Mouse (Mus musculus) spleen, postnatal 4 days (tissue): ENCODE data around the gene Il1b.
A peak's percentile ranks its signal among the peaks of the same experiment; 100 is the strongest.

Experiments used
- DNase-seq, 2 experiments: peaks; one replicate each; pipeline ENCODE4 v3.0.0; 2022; ENCODE audit warnings: low spot score in 2 of 2

The Il1b gene

DNA sequence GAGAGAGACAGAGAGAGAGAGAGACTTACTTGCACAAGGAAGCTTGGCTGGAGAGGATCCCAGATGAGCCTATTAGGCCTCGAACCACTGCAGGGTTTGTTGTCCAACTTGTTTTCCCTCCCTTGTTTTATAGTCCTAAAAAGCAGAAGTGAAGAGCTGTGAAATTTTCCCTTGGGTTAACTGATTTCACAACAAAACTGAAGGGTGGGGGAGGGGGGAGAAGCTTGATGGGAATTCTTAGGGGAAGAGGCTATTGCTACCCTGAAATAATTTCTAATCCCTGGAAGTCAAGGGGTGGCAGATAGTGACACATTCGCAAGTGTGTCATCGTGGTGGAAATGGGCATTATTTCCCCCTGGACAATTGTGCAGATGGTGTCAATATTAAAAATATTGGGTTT lies at the start of gene Il1b:
Gene Il1b (minus strand): TSS at position 101 of the 400 bp plus-strand sequence.
- DNase-seq, result peak in 1 of 2 experiments; percentile 41

DNA sequence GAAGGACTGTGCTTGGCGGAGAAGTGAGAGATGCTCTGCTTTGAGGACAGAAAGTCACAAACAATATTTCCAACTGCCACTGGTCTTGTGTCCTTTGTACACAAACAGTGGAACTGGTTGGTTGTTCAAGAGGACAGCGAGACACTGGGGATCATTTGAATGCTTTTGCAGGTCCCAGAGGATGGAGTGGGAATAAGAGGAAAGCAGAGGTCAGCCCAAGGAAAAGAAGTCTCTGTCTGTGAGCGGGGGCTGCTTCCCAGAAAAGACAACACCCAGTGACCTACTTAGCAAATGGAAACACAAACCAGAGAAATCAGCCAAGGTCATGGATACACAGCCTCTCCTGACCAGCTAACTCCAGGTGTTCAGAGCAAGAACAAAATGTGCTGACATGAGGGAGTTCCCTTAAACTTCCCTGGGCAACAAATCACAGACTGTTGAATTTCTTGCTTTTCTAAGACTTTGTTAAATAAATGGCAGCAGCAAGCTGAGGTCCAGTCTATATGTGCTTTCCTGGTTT lies 48.5 kb upstream of the Il1b start:
- no peak for DNase-seq

DNA sequence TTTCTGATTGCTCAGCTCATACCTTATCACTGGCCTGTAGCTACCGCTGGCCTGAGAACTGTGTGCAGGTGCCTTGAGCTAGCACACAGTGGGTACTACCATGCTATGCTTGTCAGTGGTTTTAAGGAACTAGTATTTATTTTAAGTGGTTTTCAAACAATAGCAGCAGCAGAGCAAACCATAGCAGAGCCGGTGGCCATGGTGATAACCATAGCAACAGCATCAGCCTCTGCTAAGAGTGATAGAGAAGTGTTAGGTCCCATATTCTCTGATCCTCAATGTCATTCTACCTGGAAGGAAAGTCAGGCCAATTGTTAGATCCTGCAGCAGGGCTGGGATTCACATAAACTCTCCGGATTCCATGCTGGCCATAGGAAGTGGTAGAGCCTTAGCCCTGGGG lies 43.7 kb upstream of the Il1b start:
- no peak for DNase-seq

DNA sequence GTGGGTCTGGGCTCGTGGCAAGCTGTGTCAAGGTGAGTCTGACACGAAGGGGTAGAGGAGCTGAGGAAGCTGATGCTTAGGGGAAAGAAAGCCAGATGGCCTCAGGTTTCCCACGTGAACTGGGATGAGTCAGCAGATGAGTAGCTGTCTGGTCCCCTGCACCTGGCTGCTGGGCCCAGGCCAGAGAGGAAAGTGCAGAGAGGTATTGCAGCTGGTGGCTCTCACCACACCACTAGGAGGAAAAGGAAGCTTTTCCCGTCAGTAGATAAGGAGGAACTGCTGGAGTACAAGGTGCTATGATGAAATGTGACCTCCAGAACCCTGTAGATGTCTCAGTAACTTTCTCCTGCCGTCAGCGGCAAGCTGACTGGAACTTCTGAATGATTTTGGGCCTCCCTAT lies 42.5 kb upstream of the Il1b start:
- no peak for DNase-seq

DNA sequence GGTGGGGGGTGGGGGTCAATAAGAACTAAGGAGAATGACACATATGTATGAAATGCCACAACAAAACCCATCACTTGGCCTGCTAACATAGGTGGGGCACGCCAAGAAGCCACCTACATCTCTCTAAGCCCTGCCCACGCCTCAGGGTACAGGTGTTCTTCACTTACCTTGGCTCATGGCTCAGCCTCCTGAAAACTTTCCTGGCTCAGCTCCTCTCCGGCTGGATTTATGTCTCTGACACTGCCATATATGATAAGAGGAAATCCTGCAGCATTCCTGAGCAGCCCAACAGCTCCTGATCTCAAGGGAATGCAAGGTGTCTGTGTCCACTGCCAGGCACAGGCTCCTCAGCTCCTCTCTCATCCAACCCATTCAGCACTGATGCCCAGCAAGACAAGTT lies 40.7 kb upstream of the Il1b start:
- DNase-seq, result no peak

DNA sequence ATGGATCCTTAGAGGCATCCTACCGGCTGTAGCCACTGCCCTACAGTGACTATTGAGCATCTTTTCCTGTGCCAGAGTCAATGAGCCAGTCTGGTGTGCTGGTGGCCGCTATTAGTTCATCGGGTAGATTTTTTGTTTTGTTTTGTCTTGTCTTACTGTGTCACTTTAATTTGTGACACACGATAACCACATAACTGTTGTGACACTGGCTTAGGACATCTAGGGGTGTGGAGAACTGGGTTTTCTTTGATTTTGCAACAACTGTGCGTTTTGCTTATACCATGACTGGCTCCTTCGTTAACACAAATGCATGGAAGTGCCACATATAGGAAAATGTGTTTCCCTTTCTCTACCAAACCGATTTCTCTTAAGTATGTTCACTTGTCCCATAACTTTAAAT lies 39.4 kb upstream of the Il1b start:
- no peak for DNase-seq

DNA sequence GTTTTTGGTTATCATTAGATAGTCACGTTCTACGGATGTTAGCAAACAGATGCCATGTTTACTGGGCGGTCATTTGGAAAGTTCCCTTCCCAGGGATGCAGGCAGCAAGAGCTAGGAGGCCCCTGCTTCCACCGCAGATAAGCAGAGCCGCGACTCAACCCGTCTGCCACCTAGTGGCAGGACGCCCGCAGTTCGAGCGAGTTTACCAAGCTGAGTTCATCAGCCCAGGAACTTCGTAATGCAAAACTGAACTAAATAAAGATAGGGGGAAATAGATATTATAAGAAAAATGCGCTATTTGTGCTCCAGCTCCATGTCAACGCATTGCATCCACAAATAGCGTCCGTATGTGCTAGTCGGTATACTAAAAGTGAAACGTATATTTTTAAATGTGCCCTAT lies 37.5 kb upstream of the Il1b start:
- peak; percentile 62 to 83 for DNase-seq

DNA sequence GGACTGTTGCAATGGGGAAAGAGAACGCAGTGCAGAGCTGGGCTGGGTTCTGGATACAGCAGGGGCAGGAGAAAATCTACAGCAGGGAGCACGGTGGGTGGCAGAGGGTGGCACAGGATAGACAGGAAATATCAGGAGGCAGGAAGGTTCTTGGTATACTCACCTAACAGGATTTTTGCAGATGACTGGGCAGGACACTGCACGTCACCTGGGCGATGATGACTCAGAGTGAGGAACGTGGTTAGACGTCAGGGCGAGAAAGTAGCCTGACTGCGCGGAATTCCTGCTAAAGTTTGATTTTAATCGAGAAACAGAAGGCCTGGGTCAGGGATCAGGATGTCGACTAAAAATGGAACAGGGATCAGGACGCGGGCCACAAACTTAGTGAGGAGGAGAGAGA lies 36.7 kb upstream of the Il1b start:
- DNase-seq, result no peak

GRCm38 (mm10) chr2:129406508-129406907 lies 35.6 kb upstream of the Il1b start:
- DNase-seq, result no peak

GRCm38 (mm10) chr2:129403786-129404185 lies 32.8 kb upstream of the Il1b start:
- DNase-seq, result no peak

DNA sequence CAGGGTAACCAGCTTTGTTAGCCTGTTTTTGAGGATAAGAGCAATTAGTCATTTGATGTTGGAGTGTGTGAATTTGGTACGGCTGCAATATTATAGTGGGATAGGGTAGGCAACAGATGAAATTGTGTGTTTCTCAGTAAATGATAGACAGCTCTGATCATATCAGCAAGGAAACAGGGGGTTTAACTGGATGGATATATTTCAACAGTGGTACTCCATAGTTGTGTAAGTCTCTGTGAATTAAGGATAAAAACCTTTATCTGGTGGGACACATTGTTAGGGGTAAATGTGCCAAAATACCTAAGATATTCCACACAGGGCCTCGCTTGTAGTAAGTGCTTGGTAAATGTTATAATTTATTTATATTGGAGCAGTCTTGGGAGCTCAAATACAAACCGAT lies 31.4 kb upstream of the Il1b start:
- no peak for DNase-seq

- no peak for DNase-seq
Measured at GRCm38 (mm10) chr2:129401803-129402202, 30.9 kb upstream of the Il1b start.

DNA sequence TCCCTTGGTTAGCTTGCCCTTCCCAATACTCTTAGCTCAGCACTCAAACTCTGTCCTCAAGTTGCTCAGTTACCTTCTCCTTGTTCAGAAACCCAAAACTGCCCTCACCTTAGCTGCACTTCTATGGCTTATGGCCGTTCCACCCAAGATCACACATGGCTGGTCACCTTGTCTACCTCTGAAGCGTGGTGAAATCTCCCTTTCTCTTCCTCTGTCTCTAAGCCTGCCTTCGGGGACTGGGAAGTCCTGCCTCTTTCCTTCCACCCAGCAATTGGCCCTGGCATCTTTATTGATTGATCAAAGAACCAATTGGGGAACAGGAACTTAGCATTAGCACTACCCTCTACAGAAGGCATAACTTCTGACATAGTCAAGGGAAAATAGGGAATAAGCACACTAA lies 27.2 kb upstream of the Il1b start:
- no peak for DNase-seq

DNA sequence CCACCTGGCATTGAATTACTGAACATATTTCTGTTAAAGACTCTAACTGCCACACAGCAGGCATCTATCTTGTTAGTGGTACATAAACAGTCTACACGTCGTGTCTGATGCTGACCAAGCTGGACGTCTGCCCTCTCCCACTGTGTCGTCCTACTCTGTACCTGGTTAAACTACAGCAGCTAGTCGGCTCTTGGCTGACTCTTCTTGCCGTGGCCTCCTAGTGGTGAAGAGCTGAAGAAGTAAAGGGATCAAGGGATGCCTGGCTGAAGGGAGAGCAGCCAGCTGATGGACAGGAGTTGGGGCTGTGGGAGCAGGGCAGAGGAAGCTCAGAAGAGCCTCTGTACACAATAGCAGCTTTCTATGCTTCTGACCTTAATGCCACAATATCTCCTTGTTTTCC lies 22.6 kb upstream of the Il1b start:
- DNase-seq, result no peak

DNA sequence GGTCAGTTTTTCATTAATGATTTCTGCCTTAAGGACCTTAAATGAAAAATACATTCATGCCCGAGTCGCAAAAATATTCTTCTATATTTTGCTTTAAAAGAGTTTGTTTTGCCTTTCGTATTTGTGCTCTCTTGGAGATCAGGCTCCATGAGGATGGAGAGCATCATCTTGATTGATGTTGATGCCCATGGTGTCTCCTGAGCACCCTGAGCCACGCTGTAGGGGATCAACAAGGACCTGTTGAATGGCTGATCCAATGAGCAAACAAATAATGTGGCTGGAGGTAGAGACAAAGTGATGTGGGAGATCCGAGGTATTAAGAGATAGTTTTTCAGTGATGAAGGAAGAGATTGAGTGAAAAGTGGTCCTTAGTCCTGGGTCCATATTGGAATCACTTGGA lies 19.2 kb upstream of the Il1b start:
- DNase-seq, result no peak

DNA sequence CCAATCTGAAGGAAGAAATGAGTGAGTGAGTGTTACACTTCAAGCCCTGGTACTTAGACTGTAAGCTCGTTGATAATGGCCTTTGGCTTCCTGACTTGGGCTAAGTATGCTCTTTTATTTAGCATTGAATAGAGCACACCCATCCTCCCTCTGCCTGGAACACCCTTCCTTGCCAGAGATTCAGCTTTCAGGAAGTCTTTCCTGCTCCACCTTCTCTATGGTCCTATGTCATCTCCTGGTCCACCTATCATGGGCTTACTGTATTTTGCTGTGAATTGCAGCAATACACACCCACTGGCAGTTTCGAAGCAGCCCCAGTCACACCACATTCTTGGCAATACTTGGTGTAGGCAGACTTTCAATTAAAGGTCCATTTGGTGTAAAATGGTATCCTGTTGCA lies 18.4 kb upstream of the Il1b start:
- no peak for DNase-seq

DNA sequence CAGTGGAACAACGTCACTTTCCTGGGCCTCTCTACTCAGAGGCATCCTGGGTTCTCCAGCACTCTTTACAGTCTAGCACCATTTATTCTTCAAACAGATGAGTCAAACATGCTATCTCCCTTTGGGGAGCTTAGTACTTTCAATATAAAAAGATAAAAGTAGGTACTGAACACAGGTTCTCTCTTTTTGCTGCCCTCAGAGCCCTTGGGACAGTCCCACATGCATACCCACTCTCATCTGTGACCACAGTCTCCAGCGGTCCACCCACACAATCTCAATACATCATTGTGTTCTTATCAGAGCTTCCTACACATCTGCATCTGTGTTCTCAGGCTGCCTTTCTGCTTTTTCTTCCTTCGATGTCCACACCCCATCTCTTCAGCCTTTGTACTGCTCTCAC lies 14.4 kb upstream of the Il1b start:
- no peak for DNase-seq

DNA sequence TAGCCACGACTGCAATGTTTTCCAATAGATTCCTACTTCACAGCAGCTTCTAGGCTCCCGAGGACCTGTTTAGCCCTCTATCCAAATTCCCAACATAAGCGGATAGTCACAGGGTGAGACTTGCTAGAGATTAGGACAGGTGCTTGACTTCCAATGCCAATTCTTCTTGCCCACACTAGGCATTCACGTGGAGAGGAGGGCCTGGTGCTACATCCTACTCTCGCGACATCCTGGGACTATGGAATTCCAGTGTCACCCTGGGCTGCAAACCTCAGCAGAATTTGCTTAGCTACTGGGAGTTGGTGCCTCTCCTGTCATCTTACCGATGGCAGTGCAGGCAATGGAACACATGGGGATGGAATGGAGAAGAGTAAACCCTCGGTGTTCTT lies 13.3 kb upstream of the Il1b start:
- DNase-seq, result no peak

- DNase-seq, result no peak
Measured at GRCm38 (mm10) chr2:129383512-129384271, 12.8 kb upstream of the Il1b start.

GRCm38 (mm10) chr2:129380746-129381474 lies 10.0 kb upstream of the Il1b start:
- no peak for DNase-seq

GRCm38 (mm10) chr2:129380211-129380610 lies 9.3 kb upstream of the Il1b start:
- DNase-seq, result no peak

- peak in 1 of 2 experiments; percentile 57 for DNase-seq
Measured at GRCm38 (mm10) chr2:129373307-129373706, 2.4 kb upstream of the Il1b start.

GRCm38 (mm10) chr2:129369615-129370014 lies 1.3 kb downstream of the Il1b start:
- peak in 1 of 2 experiments; percentile 23 for DNase-seq
